Mouse (Mus musculus) heart, postnatal 0 days (tissue): Measurements from ENCODE around the gene Adgrg1. TPM values are rescaled to one million over a fixed set of nuclear protein-coding genes. Genes with fewer than 3 reads are reported as not detected.

Experiments
- ATAC-seq: fragments of 200-750 bp; cut with Nextera tagmentation; 2 replicates; pipeline ENCODE4 v1.8.0; 2017; ENCODE audit warnings: low read depth, moderate number of reproducible peaks, moderate library complexity; ENCODE audit not compliant: insufficient read depth
- DNase-seq: peaks from one replicate; pipeline ENCODE4 v3.0.0-alpha.2; 2016; ENCODE audit warnings: low spot score
- H3K27ac ChIP-seq: fragments of 300-500 bp; sonication (generic); 2 replicates; pipeline ENCODE4 v1.5.1; 2014; ENCODE audit warnings: low read depth, mild to moderate bottlenecking
- H3K27me3 ChIP-seq: fragments of 300-500 bp; sonication (generic); 2 replicates; pipeline ENCODE4 v1.6.1; 2014; ENCODE audit warnings: low read length, mixed read lengths; ENCODE audit not compliant: control insufficient read depth, insufficient read depth
- H3K36me3 ChIP-seq: fragments of 300-500 bp; sonication (generic); replicated peaks from 2 replicates; pipeline ENCODE4 v1.6.1; 2014; ENCODE audit warnings: low read length, mixed read lengths; ENCODE audit not compliant: control insufficient read depth, insufficient read depth
- H3K4me1 ChIP-seq: fragments of 300-500 bp; sonication (generic); 2 replicates; pipeline ENCODE4 v1.6.1; 2014; ENCODE audit warnings: antibody characterized with exemption; ENCODE audit not compliant: control insufficient read depth, insufficient read depth
- H3K4me2 ChIP-seq: fragments of 300-500 bp; sonication (generic); 2 replicates; pipeline ENCODE4 v1.6.1; 2014; ENCODE audit warnings: low read depth, mild to moderate bottlenecking, low read length, moderate library complexity
- H3K4me3 ChIP-seq: fragments of 300-500 bp; sonication (generic); 2 replicates; pipeline ENCODE4 v1.5.1; 2014; ENCODE audit warnings: low read depth, low read length
- H3K9ac ChIP-seq: fragments of 300-500 bp; sonication (generic); replicated peaks from 2 replicates; pipeline ENCODE4 v1.6.1; 2014; ENCODE audit warnings: low read depth, low read length, mixed read lengths
- H3K9me3 ChIP-seq: fragments of 300-500 bp; sonication (generic); replicated peaks from 2 replicates; pipeline ENCODE4 v1.6.1; 2016; ENCODE audit warnings: low read length; ENCODE audit not compliant: control insufficient read depth
- CTCF ChIP-seq: IDR thresholded peaks from 2 replicates; pipeline ENCODE4 v1.5.1; 2016; ENCODE audit warnings: antibody characterized with exemption, control low read depth, low read depth
- EP300 ChIP-seq: IDR thresholded peaks from 2 replicates; pipeline ENCODE4 v1.6.1; 2016; ENCODE audit warnings: antibody characterized with exemption, low read depth
- WGBS: fragments of 180-500 bp; shearing (Covaris S2); extraction: QIAGEN DNeasy Blood & Tissue Kit; methylation state at CpG from one replicate; pipeline ENCODE4 v1.1.7; 2014; 5-methylcytosine and 5-hydroxymethylcytosine counted together
- polyA plus RNA-seq: library from polyadenylated mRNA; unstranded; fragments of >200 nt; fragmentation: Nextera tagmentation; extraction: Ambion mirVana; gene quantifications from 2 replicates; pipeline ENCODE4 v1.2.1, GENCODE M21; 2015
- total RNA-seq: library from RNA; depleted of rRNA; stranded (reverse); fragments of >200 nt; gene quantifications from 2 replicates; pipeline ENCODE4 v1.2.3, GENCODE M21; 2014; ENCODE audit warnings: low replicate concordance

The Adgrg1 gene
- total and polyA plus RNA-seq, 2 experiments from 2014 or later: 6.6 to 19.2 TPM

GRCm38 (mm10) chr8:94967071-94967470 lies 7.5 kb upstream of the Adgrg1 start:
- DNase-seq: no peak
- no peaks in the 10 kb centered on the region for H3K27me3 ChIP-seq
- no peak overlapping the region for H3K4me3 ChIP-seq
- H3K9ac ChIP-seq: no peak overlapping the region
- 63% methylated on average over 4 of the region's 4 CpGs for WGBS
- no peak overlapping the region for H3K4me2 ChIP-seq
- H3K36me3 ChIP-seq: no peaks in the 10 kb centered on the region
- no peak for ATAC-seq
- H3K27ac ChIP-seq: no peak overlapping the region
- no peaks in the 10 kb centered on the region for H3K9me3 ChIP-seq
- H3K4me1 ChIP-seq: peaks cover 12% of the 10 kb centered on the region; the same call in 1 of the 2 replicates
- TF ChIP-seq CTCF (no peak), EP300 (no peak)

GRCm38 (mm10) chr8:94967554-94967953 lies 7.0 kb upstream of the Adgrg1 start:
- Histone ChIP-seq H3K9me3 (no peaks in the 10 kb centered on the region), H3K27ac (no peak overlapping the region), H3K27me3 (no peaks in the 10 kb centered on the region), H3K9ac (no peak overlapping the region), H3K4me2 (no peak overlapping the region), H3K4me3 (no peak overlapping the region), H3K36me3 (no peaks in the 10 kb centered on the region), H3K4me1 (peaks cover 12% of the 10 kb centered on the region; the same call in 1 of the 2 replicates)
- TF ChIP-seq CTCF (no peak), EP300 (no peak)
- ATAC-seq: peak; percentile 77; the same call in 1 of the 2 replicates
- no peak for DNase-seq
- WGBS: 47% methylated on average over 3 of the region's 3 CpGs

DNA sequence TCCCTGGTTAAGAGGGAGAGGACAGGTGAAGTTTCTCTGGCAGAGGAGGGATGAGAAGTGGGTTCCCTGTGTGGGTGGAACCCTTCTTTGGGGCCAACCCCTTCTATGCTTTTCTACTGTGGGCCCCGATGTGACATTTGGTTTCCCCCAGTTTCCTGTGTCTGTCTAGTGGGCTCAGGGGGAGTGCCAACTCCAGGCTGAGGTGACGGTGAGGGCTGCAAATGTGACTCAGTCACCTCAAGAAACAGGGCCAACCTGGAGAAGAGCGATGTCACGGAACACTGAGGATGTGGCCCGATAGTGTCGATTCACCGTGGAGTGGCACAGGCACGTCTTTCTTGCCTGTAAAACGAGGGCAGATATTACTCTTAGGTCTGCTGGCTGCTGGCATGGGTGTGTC lies 1.3 kb upstream of the Adgrg1 start:
- Histone ChIP-seq H3K9ac (no peak overlapping the region), H3K4me3 (no peak overlapping the region), H3K4me2 (no peak overlapping the region), H3K27ac (no peak overlapping the region), H3K27me3 (no peaks in the 10 kb centered on the region), H3K36me3 (no peaks in the 10 kb centered on the region), H3K9me3 (no peaks in the 10 kb centered on the region), H3K4me1 (peaks cover 14% of the 10 kb centered on the region; the same call in 1 of the 2 replicates)
- ATAC-seq (no peak), DNase-seq (no peak)
- WGBS: 85% methylated on average over 9 of the region's 9 CpGs
- TF ChIP-seq EP300 (no peak), CTCF (no peak)

- Histone ChIP-seq H3K4me2 (no peak overlapping the region), H3K27ac (no peak overlapping the region), H3K27me3 (no peaks in the 10 kb centered on the region), H3K4me1 (peaks cover 14% of the 10 kb centered on the region; the same call in 1 of the 2 replicates), H3K4me3 (no peak overlapping the region), H3K9ac (no peak overlapping the region), H3K36me3 (no peaks in the 10 kb centered on the region), H3K9me3 (no peaks in the 10 kb centered on the region)
- no peak for ATAC-seq
- TF ChIP-seq EP300: no peak
- no peak for TF ChIP-seq CTCF
- WGBS: 78% methylated on average over 9 of the region's 9 CpGs
- DNase-seq: no peak
Observed at GRCm38 (mm10) chr8:94973786-94974185, 765 bp upstream of the Adgrg1 start.

GRCm38 (mm10) chr8:94976651-94977417 lies 2.3 kb downstream of the Adgrg1 start:
- Histone ChIP-seq H3K27ac (no peak overlapping the region), H3K4me1 (peaks cover 16% of the 10 kb centered on the region; the same call in 1 of the 2 replicates), H3K9me3 (no peaks in the 10 kb centered on the region), H3K9ac (0 out of 2 replicates have a peak overlapping the region, but pooled peaks have one; percentile 29), H3K4me2 (peak overlapping the region; percentile 54; the same call in 1 of the 2 replicates), H3K27me3 (no peaks in the 10 kb centered on the region), H3K36me3 (no peaks in the 10 kb centered on the region), H3K4me3 (peak overlapping the region; percentile 13; the same call in 1 of the 2 replicates)
- DNase-seq (no peak), ATAC-seq (no peak)
- TF ChIP-seq EP300 (no peak), CTCF (no peak)
- 23% methylated on average over 17 of the region's 17 CpGs for WGBS
